Mouse (Mus musculus) frontal cortex, postnatal 14 days (tissue): ENCODE data around the gene Atp13a2.

Source experiments
- DNase-seq, 2 experiments: peaks; one replicate each; pipeline ENCODE4 v3.0.0; 2022; ENCODE audit warnings: low spot score in 2 of 2

Gene Atp13a2

GRCm38 (mm10) chr4:140986711-140987395 is at the start of gene Atp13a2:
Gene Atp13a2, plus strand, starts transcription at chr4:140986873.
- peak; percentile 87 to 90 for DNase-seq

- DNase-seq = no peak
Observed at GRCm38 (mm10) chr4:140944356-140944755, 42.3 kb upstream of the Atp13a2 start.

- DNase-seq = no peak
Observed at GRCm38 (mm10) chr4:140944961-140945442, 41.7 kb upstream of the Atp13a2 start.

GRCm38 (mm10) chr4:140945571-140945970 is 41.1 kb upstream of the Atp13a2 start:
- no peak for DNase-seq

GRCm38 (mm10) chr4:140946048-140946447 is 40.6 kb upstream of the Atp13a2 start:
- no peak for DNase-seq

- no peak for DNase-seq
Observed at GRCm38 (mm10) chr4:140946580-140947205, 40.0 kb upstream of the Atp13a2 start.

GRCm38 (mm10) chr4:140947487-140948440 is 38.9 kb upstream of the Atp13a2 start:
- no peak for DNase-seq

- DNase-seq = no peak
Observed at GRCm38 (mm10) chr4:140948481-140948880, 38.2 kb upstream of the Atp13a2 start.

- no peak for DNase-seq
Observed at GRCm38 (mm10) chr4:140949052-140949451, 37.6 kb upstream of the Atp13a2 start.

- DNase-seq = no peak
Observed at GRCm38 (mm10) chr4:140949616-140950015, 37.1 kb upstream of the Atp13a2 start.

GRCm38 (mm10) chr4:140950574-140950973 is 36.1 kb upstream of the Atp13a2 start:
- DNase-seq = no peak

GRCm38 (mm10) chr4:140951861-140952641 is 34.6 kb upstream of the Atp13a2 start:
- no peak for DNase-seq

GRCm38 (mm10) chr4:140957131-140957702 is 29.5 kb upstream of the Atp13a2 start:
- DNase-seq = no peak

- peak; percentile 70 to 83 for DNase-seq
Observed at GRCm38 (mm10) chr4:140957725-140958124, 28.9 kb upstream of the Atp13a2 start.

GRCm38 (mm10) chr4:140958319-140958718 is 28.4 kb upstream of the Atp13a2 start:
- DNase-seq = no peak

- no peak for DNase-seq
Observed at GRCm38 (mm10) chr4:140959128-140959679, 27.5 kb upstream of the Atp13a2 start.

- no peak for DNase-seq
Observed at GRCm38 (mm10) chr4:140959715-140960479, 26.8 kb upstream of the Atp13a2 start.

GRCm38 (mm10) chr4:140960781-140961466 is 25.7 kb upstream of the Atp13a2 start, which contains the start of gene Sdhb:
Gene Sdhb, plus strand, starts transcription at chr4:140961203.
- DNase-seq = peak; percentile 95 to 96
